7 mouse cellular contexts compared by ENCODE assay signal in the genomic region with DNA sequence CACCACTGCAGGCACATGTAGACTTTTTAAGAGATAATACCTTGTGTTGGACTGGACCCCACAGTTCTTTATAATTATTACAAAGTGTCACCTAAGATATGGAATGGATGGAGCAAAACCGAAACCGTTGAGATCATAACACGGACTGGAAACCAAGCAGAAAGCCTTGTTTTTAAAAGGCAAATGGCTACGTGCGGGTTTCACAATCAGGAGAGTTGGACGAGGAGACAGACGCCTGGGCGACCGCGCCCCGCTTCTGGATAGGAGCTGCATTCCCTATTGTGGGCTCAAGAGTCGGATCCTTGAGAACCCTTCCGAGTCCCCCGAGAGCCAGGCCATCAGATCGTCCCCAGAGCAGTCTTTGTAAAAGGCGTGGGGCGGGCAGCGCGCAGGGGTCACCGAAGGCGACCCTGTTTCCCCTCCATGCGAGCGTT. TPM values are rescaled to one million over a fixed set of nuclear protein-coding genes. Genes with fewer than 3 reads are reported as not detected.
DNase-seq lines count a peak whose midpoint lies in the region; ATAC-seq and TF ChIP-seq lines count a peak whose summit lies in the region.

No protein-coding gene starts in this region.

- no peaks in the 10 kb centered on the region for H3K9me3 ChIP-seq in lung, embryonic 14.5 days (ENCODE audit: low read depth, low read length)
- no peaks in the 10 kb centered on the region for H3K9me3 ChIP-seq in hindbrain, embryonic 11.5 days (ENCODE audit: control insufficient read depth, low read length)

- 2% methylated on average over 23 of the region's 23 CpGs for WGBS in lung, embryonic 14.5 days
- WGBS in hindbrain, embryonic 11.5 days = 1% methylated on average over 23 of the region's 23 CpGs

- peaks cover 4% of the 10 kb centered on the region; the same call in 1 of the 2 replicates for H3K36me3 ChIP-seq in lung, embryonic 14.5 days (ENCODE audit: insufficient read depth)
- H3K36me3 ChIP-seq in hindbrain, embryonic 11.5 days (ENCODE audit: control insufficient read depth, insufficient read depth, low read length) = no peaks in the 10 kb centered on the region

- DNase-seq in lung, embryonic 14.5 days = no peak
- DNase-seq in lung, postnatal 14 days = no peak
- DNase-seq in c-Kit-positive CD71-positive TER-119-positive erythroid progenitor cells, embryonic 14.5 days (ENCODE audit: low spot score) = peak; percentile 50
- no peak for DNase-seq in hindbrain, embryonic 11.5 days (ENCODE audit: low spot score)
- no peak for DNase-seq in urinary bladder, postnatal 25 days (ENCODE audit: low spot score)
- no peak for DNase-seq in cerebellum, postnatal 36 days

- H3K27me3 ChIP-seq in lung, embryonic 14.5 days (ENCODE audit: insufficient read depth, low read length) = no peaks in the 10 kb centered on the region
- H3K27me3 ChIP-seq in hindbrain, embryonic 11.5 days (ENCODE audit: control insufficient read depth, insufficient read depth, low read length) = no peaks in the 10 kb centered on the region

- no peaks in the 10 kb centered on the region; the same call in 1 of the 2 replicates for H3K4me1 ChIP-seq in lung, embryonic 14.5 days (ENCODE audit: insufficient read depth)
- H3K4me1 ChIP-seq in hindbrain, embryonic 11.5 days (replicated peaks; ENCODE audit: control insufficient read depth, insufficient read depth, low read length) = no peaks in the 10 kb centered on the region; the same call in 1 of the 2 replicates

- peak overlapping the region; percentile 95 for H3K9ac ChIP-seq in lung, embryonic 14.5 days
- H3K9ac ChIP-seq in hindbrain, embryonic 11.5 days (ENCODE audit: low read depth, low read length) = peak overlapping the region; percentile 89

- no peak for TF ChIP-seq CTCF in lung, embryonic 14.5 days (IDR thresholded peaks at IDR 0.05; ENCODE audit: low read depth)

- peak overlapping the region; percentile 91 for H3K4me3 ChIP-seq in lung, embryonic 14.5 days (ENCODE audit: low read depth, low read length)
- H3K4me3 ChIP-seq in hindbrain, embryonic 11.5 days (ENCODE audit: low read depth, low read length) = peak overlapping the region; percentile 93

- no peak; the same call in 1 of the 2 replicates for ATAC-seq in lung, embryonic 14.5 days (ENCODE audit: insufficient read depth)
- peak; percentile 76; the same call in 1 of the 2 replicates for ATAC-seq in hindbrain, embryonic 11.5 days (ENCODE audit: low FRiP score)
- 0 out of 2 replicates have a peak, but pooled peaks have one; percentile 0 for ATAC-seq in megakaryocyte progenitor cell, adult 5-6 weeks (replicated peaks; ENCODE audit: poor library complexity)

- H3K4me2 ChIP-seq in lung, embryonic 14.5 days = peak overlapping the region; percentile 69
- H3K4me2 ChIP-seq in hindbrain, embryonic 11.5 days (replicated peaks; ENCODE audit: low read depth, low read length) = peak overlapping the region; percentile 48

- peak overlapping the region; percentile 94 for H3K27ac ChIP-seq in lung, embryonic 14.5 days (ENCODE audit: low read depth)
- H3K27ac ChIP-seq in hindbrain, embryonic 11.5 days (ENCODE audit: low read depth, low read length) = peak overlapping the region; percentile 80

RNA-seq across cellular contexts. Expression of a gene that starts 0.6 kb away (rescaled TPM):
- 34.9 and 35.8 TPM in 2 replicates for polyA plus RNA-seq in lung, embryonic 14.5 days (2014; fragmentation: Nextera tagmentation; extraction: Ambion mirVana)
- polyA plus RNA-seq in hindbrain, embryonic 11.5 days (2014; fragmentation: Nextera tagmentation; extraction: Ambion mirVana) = 43.3 and 45.0 TPM in 2 replicates
- total RNA-seq in megakaryocyte progenitor cell, adult 5-6 weeks (2015) = 35.5 and 37.5 TPM in 2 replicates
- 46.5 and 61.3 TPM in 2 replicates for total RNA-seq in megakaryocyte progenitor cell, adult 5-6 weeks (2017)

RNA-seq across cellular contexts. Expression of a gene that starts 17.1 kb away (rescaled TPM):
- 14.5 and 15.9 TPM in 2 replicates for polyA plus RNA-seq in lung, embryonic 14.5 days (2014; fragmentation: Nextera tagmentation; extraction: Ambion mirVana)
- 21.2 and 23.5 TPM in 2 replicates for polyA plus RNA-seq in hindbrain, embryonic 11.5 days (2014; fragmentation: Nextera tagmentation; extraction: Ambion mirVana)
- total RNA-seq in megakaryocyte progenitor cell, adult 5-6 weeks (2015) = 22.0 and 22.5 TPM in 2 replicates
- total RNA-seq in megakaryocyte progenitor cell, adult 5-6 weeks (2017) = 49.8 and 56.1 TPM in 2 replicates
